Mouse (Mus musculus): ENCODE results near the gene Rab10. TPM values are rescaled to one million over a fixed set of nuclear protein-coding genes. Genes with fewer than 3 reads are reported as not detected.
"Not testable (repeated sequence)": the region's sequence is repeated elsewhere in the genome, so short reads cannot be mapped to it uniquely, and the experiment has no call there.

Gene Rab10
- total RNA-seq, 2 experiments from 2014 or later, result 71.0 to 114 TPM

DNA sequence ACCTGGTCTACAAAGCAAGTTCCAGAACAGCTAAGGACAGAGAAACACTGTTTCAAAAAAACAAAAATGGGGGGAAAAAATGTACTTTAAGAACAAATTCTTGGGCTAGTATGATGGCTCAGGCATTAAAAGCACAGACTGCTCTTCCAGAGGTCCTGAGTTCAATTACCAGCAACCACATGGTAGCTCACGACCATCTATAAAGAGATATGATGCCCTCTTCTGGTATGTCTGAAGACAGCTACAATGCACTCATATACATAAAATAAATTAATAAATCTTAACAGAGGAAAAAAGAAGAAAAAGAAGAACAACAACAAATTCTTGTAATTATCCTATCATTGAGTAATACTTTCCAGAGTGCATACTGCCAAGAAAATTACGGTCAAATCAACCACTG lies 4.5 kb downstream of the Rab10 start:
- ATAC-seq (replicated peaks; ENCODE audit: low FRiP score, low TSS enrichment, poor library complexity, severe bottlenecking), result no peak

DNA sequence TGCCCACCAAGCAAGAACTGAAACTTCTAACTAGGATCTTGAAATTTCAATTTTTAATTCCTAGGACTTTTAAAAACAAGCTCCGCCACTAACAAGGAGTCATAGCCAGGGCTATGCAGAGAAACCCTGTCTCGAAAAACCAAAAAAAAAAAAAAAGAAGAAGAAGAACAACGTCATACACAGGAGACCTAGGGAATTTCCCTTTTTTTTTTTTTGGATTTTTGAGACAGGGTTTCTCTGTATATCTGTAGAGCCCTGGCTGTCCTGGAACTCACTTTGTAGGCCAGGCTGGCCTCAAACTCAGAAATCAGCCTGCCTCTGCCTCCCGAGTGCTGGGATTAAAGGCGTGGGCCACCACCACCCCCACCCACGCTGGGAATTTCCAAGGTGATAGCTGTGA lies 12.1 kb downstream of the Rab10 start:
- not testable (repeated sequence) for ATAC-seq (replicated peaks; ENCODE audit: low FRiP score, low TSS enrichment, poor library complexity, severe bottlenecking)

- peak; percentile 84 for ATAC-seq (replicated peaks; ENCODE audit: low FRiP score, low TSS enrichment, poor library complexity, severe bottlenecking)
These were observed 13.7 kb downstream of the Rab10 start for GRCm38 (mm10) chr12:3296056-3296455.

- peak; percentile 80 for ATAC-seq (replicated peaks; ENCODE audit: low FRiP score, low TSS enrichment, poor library complexity, severe bottlenecking)
These were observed 17.9 kb downstream of the Rab10 start for GRCm38 (mm10) chr12:3291849-3292248.

- ATAC-seq (replicated peaks; ENCODE audit: low FRiP score, low TSS enrichment, poor library complexity, severe bottlenecking), result peak; percentile 66
These were observed 18.7 kb downstream of the Rab10 start for GRCm38 (mm10) chr12:3291038-3291437.

- no peak for ATAC-seq (replicated peaks; ENCODE audit: low FRiP score, low TSS enrichment, poor library complexity, severe bottlenecking)
These were observed 21.3 kb downstream of the Rab10 start for GRCm38 (mm10) chr12:3288440-3288839.

- ATAC-seq (replicated peaks; ENCODE audit: low FRiP score, low TSS enrichment, poor library complexity, severe bottlenecking), result peak; percentile 29
These were observed 23.9 kb downstream of the Rab10 start for GRCm38 (mm10) chr12:3285919-3286318.

GRCm38 (mm10) chr12:3285377-3285776 lies 24.4 kb downstream of the Rab10 start:
- peak; percentile 85 for ATAC-seq (replicated peaks; ENCODE audit: low FRiP score, low TSS enrichment, poor library complexity, severe bottlenecking)

DNA sequence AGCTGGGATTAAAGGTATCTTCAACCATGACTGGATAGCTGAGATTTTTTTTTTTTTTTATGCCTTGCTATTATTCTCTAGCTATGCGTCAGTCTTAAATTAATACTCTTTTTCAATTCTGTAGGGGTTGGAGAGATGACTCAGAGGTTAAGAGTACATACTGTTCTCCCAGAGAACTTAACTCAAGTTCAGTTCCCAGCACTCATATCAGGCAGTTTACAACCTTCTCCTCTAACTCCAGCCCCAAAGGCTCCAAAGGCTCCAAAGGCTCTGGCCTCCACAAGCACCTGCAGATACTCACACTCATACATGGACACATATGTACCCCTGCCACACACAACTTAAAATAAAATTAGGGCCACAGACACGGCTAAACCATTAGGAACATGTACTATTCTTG lies 25.3 kb downstream of the Rab10 start:
- no peak for ATAC-seq (replicated peaks; ENCODE audit: low FRiP score, low TSS enrichment, poor library complexity, severe bottlenecking)

GRCm38 (mm10) chr12:3283829-3284440 lies 25.8 kb downstream of the Rab10 start:
- peak; percentile 44 for ATAC-seq (replicated peaks; ENCODE audit: low FRiP score, low TSS enrichment, poor library complexity, severe bottlenecking)

GRCm38 (mm10) chr12:3282954-3283353 lies 26.8 kb downstream of the Rab10 start:
- no peak for ATAC-seq (replicated peaks; ENCODE audit: low FRiP score, low TSS enrichment, poor library complexity, severe bottlenecking)

DNA sequence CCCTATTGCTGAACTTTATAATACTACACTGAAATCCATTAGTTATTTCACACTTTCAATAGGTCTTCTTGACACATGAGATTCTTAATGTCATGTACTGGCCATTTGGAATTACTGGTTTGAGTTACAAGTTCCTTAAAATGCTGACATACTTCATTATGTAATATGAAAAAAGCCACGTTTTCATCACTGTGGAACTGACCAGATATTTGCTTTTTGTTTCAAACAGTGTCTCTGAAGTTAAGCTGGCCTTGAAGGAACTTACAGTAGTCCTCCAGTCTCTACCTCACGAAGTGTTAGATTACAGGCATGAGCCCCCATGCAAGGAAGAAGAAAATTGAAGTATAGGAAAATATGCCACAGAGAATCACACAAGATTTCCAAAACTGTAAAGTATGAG lies 27.2 kb downstream of the Rab10 start:
- no peak for ATAC-seq (replicated peaks; ENCODE audit: low FRiP score, low TSS enrichment, poor library complexity, severe bottlenecking)

GRCm38 (mm10) chr12:3278880-3279339 lies 30.9 kb downstream of the Rab10 start:
- ATAC-seq (replicated peaks; ENCODE audit: low FRiP score, low TSS enrichment, poor library complexity, severe bottlenecking), result peak; percentile 68

DNA sequence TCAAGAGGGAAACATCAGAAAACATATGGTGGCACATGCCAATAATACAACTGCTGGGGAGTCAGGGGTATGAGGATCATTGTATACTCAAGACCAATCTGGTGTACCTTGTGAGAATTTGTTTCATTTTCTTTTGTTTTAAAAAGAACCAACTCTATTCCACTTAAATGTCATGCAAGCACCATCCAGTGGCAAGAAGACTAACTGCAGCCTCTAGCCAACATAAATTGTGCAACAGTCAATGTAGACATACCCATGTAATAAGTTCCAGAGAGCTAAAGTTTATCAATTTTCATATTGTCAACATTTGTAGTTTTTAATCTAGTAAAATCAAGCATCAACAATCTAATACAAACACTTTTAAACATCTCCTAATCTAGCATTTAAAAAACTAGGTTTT lies 39.0 kb downstream of the Rab10 start:
- peak; percentile 82 for ATAC-seq (replicated peaks; ENCODE audit: low FRiP score, low TSS enrichment, poor library complexity, severe bottlenecking)

- ATAC-seq (replicated peaks; ENCODE audit: low FRiP score, low TSS enrichment, poor library complexity, severe bottlenecking), result 0 out of 2 replicates have a peak, but pooled peaks have one; percentile 19
These were observed 42.4 kb downstream of the Rab10 start for GRCm38 (mm10) chr12:3267397-3267796.

DNA sequence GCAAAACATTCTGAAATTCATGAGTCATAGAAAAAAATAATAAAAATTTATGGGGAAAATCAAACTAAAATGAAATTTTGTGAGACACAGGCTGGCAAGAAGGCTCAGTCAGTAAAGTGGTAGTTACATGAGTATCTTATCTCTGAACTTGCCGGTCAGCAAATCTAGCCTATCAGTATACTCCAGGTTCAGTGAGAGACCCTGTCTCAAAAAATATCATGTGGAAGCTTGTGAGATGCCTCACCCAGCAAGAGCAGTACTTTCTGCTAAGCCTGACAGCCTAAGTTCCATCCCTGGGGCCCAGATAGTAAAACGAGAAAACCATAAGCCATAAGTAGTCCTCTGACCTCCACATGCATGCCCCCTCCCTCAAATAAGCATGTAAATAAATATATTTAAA lies 44.6 kb downstream of the Rab10 start:
- no peak for ATAC-seq (replicated peaks; ENCODE audit: low FRiP score, low TSS enrichment, poor library complexity, severe bottlenecking)

GRCm38 (mm10) chr12:3264449-3264848 lies 45.3 kb downstream of the Rab10 start:
- no peak for ATAC-seq (replicated peaks; ENCODE audit: low FRiP score, low TSS enrichment, poor library complexity, severe bottlenecking)

DNA sequence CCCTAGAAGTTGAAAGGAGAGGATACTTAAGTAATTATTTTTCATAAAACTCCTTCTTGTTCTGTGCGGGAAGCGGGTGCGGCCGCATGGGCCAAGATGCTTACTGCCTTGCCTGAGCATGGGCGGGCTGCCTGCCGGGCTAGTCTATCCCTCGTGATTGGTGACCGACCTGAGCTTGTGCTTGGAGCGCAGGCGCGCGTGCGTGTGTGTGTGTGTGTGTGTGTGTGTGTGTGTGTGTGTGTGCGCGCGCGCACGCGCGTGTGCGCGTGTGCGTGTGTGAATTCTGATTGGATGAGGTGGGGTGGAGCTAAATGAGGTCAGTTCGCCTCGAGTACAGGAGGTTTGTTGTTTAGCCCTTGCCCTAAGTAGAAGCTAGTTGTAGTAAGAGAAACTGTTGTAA lies 48.2 kb downstream of the Rab10 start:
- no peak for ATAC-seq (replicated peaks; ENCODE audit: low FRiP score, low TSS enrichment, poor library complexity, severe bottlenecking)

DNA sequence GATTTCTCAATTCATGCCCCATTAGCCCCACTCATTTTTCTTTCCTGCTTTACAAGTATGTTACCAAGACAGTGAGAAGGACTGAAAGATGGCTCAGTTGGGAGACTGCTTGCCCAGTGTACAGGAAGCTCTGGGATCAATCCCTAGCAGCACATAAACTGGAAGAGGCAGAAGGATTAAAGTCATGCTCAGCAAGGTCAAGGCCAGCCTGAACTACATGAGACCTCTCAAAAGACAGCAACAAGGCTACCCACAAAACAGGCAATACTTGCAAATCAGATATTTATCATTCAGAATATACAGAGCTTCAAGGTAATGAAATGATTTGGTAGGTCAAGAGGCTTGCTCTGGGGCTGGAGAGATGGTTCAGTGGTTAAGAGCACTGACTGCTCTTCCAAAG lies 53.8 kb downstream of the Rab10 start:
- ATAC-seq (replicated peaks; ENCODE audit: low FRiP score, low TSS enrichment, poor library complexity, severe bottlenecking), result no peak

DNA sequence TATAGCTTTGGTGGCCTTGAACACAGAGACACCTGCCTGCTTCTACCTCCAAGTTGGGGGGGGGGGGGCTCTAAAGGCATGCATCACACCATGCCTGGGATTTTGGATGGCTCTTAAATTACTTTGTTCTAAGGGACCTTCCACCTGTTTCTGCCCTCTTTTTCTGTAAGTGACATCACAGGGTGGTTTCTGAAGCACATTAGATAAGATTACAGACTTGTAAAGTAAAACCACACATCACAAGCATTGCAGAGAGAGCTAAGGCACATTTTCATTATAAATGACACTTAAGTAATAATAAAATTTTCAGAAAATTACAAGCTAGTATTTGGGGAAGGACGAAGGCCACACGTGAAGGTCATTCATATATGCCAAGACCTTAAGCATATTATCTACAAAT lies 54.3 kb downstream of the Rab10 start:
- ATAC-seq (replicated peaks; ENCODE audit: low FRiP score, low TSS enrichment, poor library complexity, severe bottlenecking), result peak; percentile 83

DNA sequence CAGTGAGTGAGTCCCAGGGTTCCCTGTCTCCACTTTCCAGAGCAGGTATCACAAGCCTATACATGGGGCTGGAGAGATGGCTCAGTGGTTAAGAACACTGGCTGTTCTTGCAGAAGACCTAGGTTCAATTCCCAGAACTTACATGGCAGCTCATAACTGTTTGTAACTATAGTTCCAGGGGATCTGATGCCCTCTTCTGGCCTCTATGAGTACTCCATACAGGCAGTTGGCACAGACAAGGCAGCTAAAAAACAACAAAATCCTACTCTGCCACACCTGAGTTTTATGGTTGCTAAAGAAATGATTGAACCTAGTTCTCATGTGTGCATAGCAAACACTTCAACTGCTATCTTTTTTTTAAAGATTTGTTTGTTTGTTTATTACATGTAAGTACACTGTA lies 56.2 kb downstream of the Rab10 start:
- ATAC-seq (replicated peaks; ENCODE audit: low FRiP score, low TSS enrichment, poor library complexity, severe bottlenecking), result peak; percentile 50; the same call in 1 of the 2 replicates

DNA sequence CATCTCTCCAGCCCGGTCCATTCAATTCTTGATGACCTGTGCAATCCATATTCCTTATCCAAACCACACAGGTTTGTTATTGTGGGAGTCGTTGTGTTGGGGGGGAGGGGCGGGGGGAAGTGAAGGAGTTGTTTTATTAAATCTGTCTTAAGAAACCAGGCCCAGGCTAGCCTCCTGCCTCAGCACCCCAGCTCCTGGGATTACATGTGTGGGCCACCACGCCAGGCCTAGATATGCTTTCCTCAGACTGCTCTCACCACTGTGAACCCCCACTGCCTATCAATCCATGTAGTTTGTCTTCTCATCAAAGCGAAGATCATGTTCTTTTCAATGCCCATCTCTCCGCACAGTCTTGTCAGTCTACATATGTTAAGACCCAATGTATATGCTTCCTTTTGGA lies 63.7 kb downstream of the Rab10 start:
- ATAC-seq (replicated peaks; ENCODE audit: low FRiP score, low TSS enrichment, poor library complexity, severe bottlenecking), result no peak
